Mouse (Mus musculus) cerebellum, postnatal 36 days (tissue): Measurements from ENCODE around the gene Gm28230.

Experiments
- DNase-seq, 2 experiments: peaks; one replicate each; pipeline ENCODE4 v3.0.0; 2021 to 2022; ENCODE audit warnings: mixed read lengths in 2 of 2

The Gm28230 gene

GRCm38 (mm10) chr2:74725171-74725570, 1.4 kb upstream of the Gm28230 start:
- DNase-seq = no peak

GRCm38 (mm10) chr2:74726973-74727639, 578 bp downstream of the Gm28230 start:
- no peak for DNase-seq

- no peak for DNase-seq
These were observed 1.2 kb downstream of the Gm28230 start for GRCm38 (mm10) chr2:74727640-74728302.

GRCm38 (mm10) chr2:74728303-74728680, 1.8 kb downstream of the Gm28230 start:
- no peak for DNase-seq

GRCm38 (mm10) chr2:74730331-74730730, 3.8 kb downstream of the Gm28230 start:
- DNase-seq = no peak

- no peak for DNase-seq
These were observed 4.5 kb downstream of the Gm28230 start for GRCm38 (mm10) chr2:74731055-74731454.

GRCm38 (mm10) chr2:74731799-74732512, 5.4 kb downstream of the Gm28230 start:
- DNase-seq = no peak

- DNase-seq = no peak
These were observed 6.2 kb downstream of the Gm28230 start for GRCm38 (mm10) chr2:74732513-74733316.

GRCm38 (mm10) chr2:74733317-74733661, 6.8 kb downstream of the Gm28230 start:
- DNase-seq = no peak

- no peak for DNase-seq
These were observed 7.2 kb downstream of the Gm28230 start for GRCm38 (mm10) chr2:74733765-74734164.

GRCm38 (mm10) chr2:74734451-74734850, 7.9 kb downstream of the Gm28230 start:
- DNase-seq = no peak

GRCm38 (mm10) chr2:74734996-74735811, 8.7 kb downstream of the Gm28230 start:
- no peak for DNase-seq

- no peak for DNase-seq
These were observed 9.5 kb downstream of the Gm28230 start for GRCm38 (mm10) chr2:74735851-74736687.

GRCm38 (mm10) chr2:74736688-74737577, 10.4 kb downstream of the Gm28230 start:
- no peak for DNase-seq

- DNase-seq = no peak
These were observed 11.1 kb downstream of the Gm28230 start for GRCm38 (mm10) chr2:74737578-74738070.

- DNase-seq = no peak
These were observed 12.3 kb downstream of the Gm28230 start for GRCm38 (mm10) chr2:74738623-74739475.

GRCm38 (mm10) chr2:74739476-74739800, 12.9 kb downstream of the Gm28230 start:
- no peak for DNase-seq

GRCm38 (mm10) chr2:74739869-74740268, 13.3 kb downstream of the Gm28230 start:
- DNase-seq = no peak
